In genomic region chrX:75130467-75131160, GRCm38 (mm10) we compare ENCODE assay signal across 7 mouse cellular contexts. TPM values are rescaled to one million over a fixed set of nuclear protein-coding genes. Genes with fewer than 3 reads are reported as not detected.
DNase-seq lines count a peak whose midpoint lies in the region; ATAC-seq lines count a peak whose summit lies in the region.

TSS of gene Mpp1 (minus strand) at chrX:75131016.

- no peaks in the 10 kb centered on the region for H3K9me3 ChIP-seq in embryonic facial prominence, embryonic 11.5 days (replicated peaks; ENCODE audit: control insufficient read depth, low read length)
- H3K9me3 ChIP-seq in limb, embryonic 10.5 days (replicated peaks) = no peaks in the 10 kb centered on the region
- H3K9me3 ChIP-seq in midbrain, embryonic 13.5 days = no peaks in the 10 kb centered on the region

- WGBS in embryonic facial prominence, embryonic 11.5 days = 16% methylated on average over 36 of the region's 36 CpGs
- WGBS in limb, embryonic 10.5 days = 13% methylated on average over 36 of the region's 36 CpGs
- WGBS in midbrain, embryonic 13.5 days = 28% methylated on average over 36 of the region's 36 CpGs

- no peaks in the 10 kb centered on the region for H3K36me3 ChIP-seq in embryonic facial prominence, embryonic 11.5 days (replicated peaks; ENCODE audit: control insufficient read depth, insufficient read depth, low read depth, low read length)
- no peaks in the 10 kb centered on the region for H3K36me3 ChIP-seq in limb, embryonic 10.5 days
- H3K36me3 ChIP-seq in midbrain, embryonic 13.5 days = no peaks in the 10 kb centered on the region

- H3K4me3 ChIP-seq in embryonic facial prominence, embryonic 11.5 days (ENCODE audit: low read depth, low read length) = peak within 1 kb of the TSS; percentile 45
- H3K4me3 ChIP-seq in limb, embryonic 10.5 days = peak within 1 kb of the TSS; percentile 57
- H3K4me3 ChIP-seq in midbrain, embryonic 13.5 days (replicated peaks) = peak within 1 kb of the TSS; percentile 48

- peak within 1 kb of the TSS; percentile 71 for H3K9ac ChIP-seq in embryonic facial prominence, embryonic 11.5 days (replicated peaks; ENCODE audit: low read length)
- H3K9ac ChIP-seq in midbrain, embryonic 13.5 days (replicated peaks) = peak within 1 kb of the TSS; percentile 65

- ATAC-seq in embryonic facial prominence, embryonic 11.5 days (replicated peaks; ENCODE audit: insufficient number of reproducible peaks, low FRiP score, low TSS enrichment, low read depth) = peak; percentile 99
- peak; percentile 89 for ATAC-seq in granulocyte monocyte progenitor cell, adult 5-6 weeks (replicated peaks; ENCODE audit: poor library complexity, severe bottlenecking)
- peak; percentile 100 for ATAC-seq in midbrain, embryonic 13.5 days

- no peak within 1 kb of the TSS for H3K27ac ChIP-seq in embryonic facial prominence, embryonic 11.5 days (replicated peaks; ENCODE audit: low read depth, low read length)
- peak within 1 kb of the TSS; percentile 79 for H3K27ac ChIP-seq in limb, embryonic 10.5 days
- no peak within 1 kb of the TSS for H3K27ac ChIP-seq in midbrain, embryonic 13.5 days

- H3K4me1 ChIP-seq in embryonic facial prominence, embryonic 11.5 days (ENCODE audit: control insufficient read depth, insufficient read depth, low read length) = no peaks in the 10 kb centered on the region
- no peaks in the 10 kb centered on the region for H3K4me1 ChIP-seq in limb, embryonic 10.5 days
- no peaks in the 10 kb centered on the region for H3K4me1 ChIP-seq in midbrain, embryonic 13.5 days (replicated peaks)

- H3K27me3 ChIP-seq in embryonic facial prominence, embryonic 11.5 days (ENCODE audit: control insufficient read depth, insufficient read depth, low read length) = no peaks in the 10 kb centered on the region
- H3K27me3 ChIP-seq in limb, embryonic 10.5 days (ENCODE audit: low read depth, poor library complexity, severe bottlenecking) = no peaks in the 10 kb centered on the region
- H3K27me3 ChIP-seq in midbrain, embryonic 13.5 days = no peaks in the 10 kb centered on the region

- peak; percentile 83 for DNase-seq in adrenal gland, postnatal 14 days
- DNase-seq in embryonic facial prominence, embryonic 11.5 days (ENCODE audit: low spot score) = peak; percentile 87
- DNase-seq in kidney, adult 11 months = peak; percentile 83
- DNase-seq in limb, embryonic 10.5 days (ENCODE audit: low spot score) = peak; percentile 79
- DNase-seq in spleen, adult 12 weeks (ENCODE audit: low spot score) = peak; percentile 74

- peak within 1 kb of the TSS; percentile 42 for H3K4me2 ChIP-seq in embryonic facial prominence, embryonic 11.5 days (ENCODE audit: low read depth, low read length)
- H3K4me2 ChIP-seq in midbrain, embryonic 13.5 days (replicated peaks) = peak within 1 kb of the TSS; percentile 60

RNA-seq across cellular contexts. Expression of gene Mpp1, which starts in this region (rescaled TPM):
- total RNA-seq in adrenal gland, postnatal 14 days (2021) = 41.6 and 41.8 TPM in 2 replicates
- 33.9 and 36.0 TPM in 2 replicates for polyA plus RNA-seq in embryonic facial prominence, embryonic 11.5 days (2014; fragmentation: Nextera tagmentation; extraction: Ambion mirVana)
- total RNA-seq in granulocyte monocyte progenitor cell, adult 5-6 weeks (2014; fragmentation: Nextera tagmentation) = 45.3 and 79.8 TPM in 2 replicates
- 57.9 and 59.2 TPM in 2 replicates for total RNA-seq in granulocyte monocyte progenitor cell, adult 5-6 weeks (2017)
- 19.9 and 23.2 TPM in 2 replicates for polyA plus RNA-seq in limb, embryonic 10.5 days (2016; fragmentation: Nextera tagmentation; extraction: Ambion mirVana)
- polyA plus RNA-seq in midbrain, embryonic 13.5 days (2015; fragmentation: Nextera tagmentation; extraction: Ambion mirVana) = 16.1 and 18.5 TPM in 2 replicates
